Mouse (Mus musculus): ENCODE measurements at regions not wholly inside any gene's neighbourhood (a gene's known extent, or its start where the extent isn't known, plus 50 kb on each side); places are given as distances from the start of the nearest gene placed in this dataset.
A peak's percentile ranks its signal among the peaks of the same experiment; 100 is the strongest.

DNA sequence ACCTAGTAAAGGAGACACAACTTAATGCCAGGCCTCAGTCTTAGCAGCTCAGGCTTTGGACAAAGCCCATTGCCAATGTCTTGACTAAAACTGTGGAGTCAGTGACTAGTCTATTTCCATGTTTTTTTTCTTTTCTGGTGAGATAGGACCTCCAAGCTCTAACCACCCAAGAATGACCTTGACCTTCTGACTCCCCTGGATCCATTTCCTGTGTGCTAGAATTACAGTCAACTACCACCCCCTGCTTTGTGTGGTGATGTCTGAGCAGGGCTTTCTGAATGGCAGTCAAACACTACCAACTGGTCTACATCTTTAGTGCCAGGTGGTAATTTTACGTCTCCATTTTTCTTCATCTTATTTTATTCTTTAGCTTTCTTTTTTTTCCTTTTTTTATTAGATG is 51.3 kb upstream of the Rnf138rt1 start:
- no peak for ATAC-seq (replicated peaks; ENCODE audit: insufficient number of reproducible peaks, low FRiP score, low TSS enrichment, poor library complexity, severe bottlenecking)

DNA sequence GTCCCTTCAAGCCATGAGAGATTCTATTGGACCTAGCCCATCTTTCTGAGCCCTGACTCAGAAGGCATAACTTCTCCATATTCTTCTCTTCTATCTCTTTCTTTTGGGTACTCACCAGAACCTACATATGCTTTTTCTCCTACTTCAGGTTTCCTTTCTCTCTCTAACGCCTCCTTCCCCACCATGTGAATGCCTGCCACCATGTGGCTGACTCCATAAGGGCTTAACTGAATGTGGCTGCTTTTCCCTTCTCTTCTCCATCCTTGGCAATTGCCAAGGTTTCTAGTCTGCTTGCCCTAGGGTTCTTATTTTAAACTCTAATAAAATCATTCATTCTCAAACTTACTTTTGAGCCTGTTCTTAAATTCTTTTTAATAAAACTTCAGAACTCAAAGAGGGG is 53.7 kb upstream of the Rnf138rt1 start:
- ATAC-seq (replicated peaks; ENCODE audit: insufficient number of reproducible peaks, low FRiP score, low TSS enrichment, poor library complexity, severe bottlenecking) = no peak

GRCm38 (mm10) chrX:163822298-163822697 is 61.2 kb upstream of the Rnf138rt1 start:
- ATAC-seq (replicated peaks; ENCODE audit: insufficient number of reproducible peaks, low FRiP score, low TSS enrichment, poor library complexity, severe bottlenecking) = peak; percentile 84

GRCm38 (mm10) chrX:163827461-163827860 is 66.3 kb upstream of the Rnf138rt1 start:
- peak; percentile 56 for ATAC-seq (replicated peaks; ENCODE audit: insufficient number of reproducible peaks, low FRiP score, low TSS enrichment, poor library complexity, severe bottlenecking)

GRCm38 (mm10) chrX:163845408-163845807 is 63.4 kb upstream of the Ap1s2 start:
- ATAC-seq (replicated peaks; ENCODE audit: insufficient number of reproducible peaks, low FRiP score, low TSS enrichment, poor library complexity, severe bottlenecking) = peak; percentile 75

DNA sequence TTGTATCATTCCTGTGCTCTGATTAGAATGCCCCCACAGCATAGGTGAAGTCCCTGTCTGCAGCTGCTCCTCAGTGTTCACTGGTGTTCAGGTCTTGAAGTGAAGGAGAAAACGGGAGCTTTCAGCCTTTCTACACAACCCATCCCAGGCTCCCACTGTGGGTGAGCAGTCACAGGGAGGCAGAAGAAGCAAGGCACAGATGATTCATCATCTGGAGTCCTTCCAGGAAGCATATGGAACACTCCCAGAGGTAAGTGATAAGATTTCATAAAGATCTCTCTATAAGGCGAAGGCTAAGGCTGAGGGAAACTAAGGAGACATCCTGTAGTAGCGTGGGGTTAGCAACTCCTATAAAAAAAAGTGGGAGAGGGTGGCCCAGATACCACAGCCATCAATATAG is 61.9 kb upstream of the Ap1s2 start:
- ATAC-seq (replicated peaks; ENCODE audit: insufficient number of reproducible peaks, low FRiP score, low TSS enrichment, poor library complexity, severe bottlenecking) = no peak

GRCm38 (mm10) chrX:163847651-163848050 is 61.2 kb upstream of the Ap1s2 start:
- ATAC-seq (replicated peaks; ENCODE audit: insufficient number of reproducible peaks, low FRiP score, low TSS enrichment, poor library complexity, severe bottlenecking) = no peak

GRCm38 (mm10) chrX:163848510-163849199 is 60.2 kb upstream of the Ap1s2 start:
- ATAC-seq (replicated peaks; ENCODE audit: insufficient number of reproducible peaks, low FRiP score, low TSS enrichment, poor library complexity, severe bottlenecking) = no peak

GRCm38 (mm10) chrX:163850915-163851599 is 57.8 kb upstream of the Ap1s2 start:
- ATAC-seq (replicated peaks; ENCODE audit: insufficient number of reproducible peaks, low FRiP score, low TSS enrichment, poor library complexity, severe bottlenecking) = peak; percentile 66; the same call in 1 of the 2 replicates

- no peak for ATAC-seq (replicated peaks; ENCODE audit: insufficient number of reproducible peaks, low FRiP score, low TSS enrichment, poor library complexity, severe bottlenecking)
These were observed 50.3 kb upstream of the Ap1s2 start for GRCm38 (mm10) chrX:163858494-163858893.

Data from monocyte, adult 5-6 weeks (primary cell).